Mouse (Mus musculus) E14TG2a.4 (cell line): Measurements from ENCODE around the gene Hsdl2.

ENCODE experiments used
- CTCF ChIP-seq: conservative IDR thresholded peaks from 2 replicates; pipeline ENCODE4 v1.5.1; 2014; ENCODE audit warnings: low read length
- NANOG ChIP-seq: IDR thresholded peaks from 2 replicates; pipeline ENCODE4 v1.6.1; 2014; ENCODE audit warnings: borderline replicate concordance, low read length, mixed read lengths
- POU5F1 ChIP-seq: IDR thresholded peaks from 2 replicates; pipeline ENCODE4 v1.6.1; 2014; ENCODE audit warnings: low read length, borderline replicate concordance

GRCm38 (mm10) chr4:59555177-59555576, 26.2 kb upstream of the Hsdl2 start:
- no peak for TF ChIP-seq CTCF
- TF ChIP-seq POU5F1, result no peak
- no peak for TF ChIP-seq NANOG
